Mouse (Mus musculus): ENCODE measurements at regions not wholly inside any gene's neighbourhood (a gene's known extent, or its start where the extent isn't known, plus 50 kb on each side); places are given as distances from the start of the nearest gene placed in this dataset.
A peak's percentile ranks its signal among the peaks of the same experiment; 100 is the strongest.
"Not testable (repeated sequence)": the region's sequence is repeated elsewhere in the genome, so short reads cannot be mapped to it uniquely, and the experiment has no call there.

DNA sequence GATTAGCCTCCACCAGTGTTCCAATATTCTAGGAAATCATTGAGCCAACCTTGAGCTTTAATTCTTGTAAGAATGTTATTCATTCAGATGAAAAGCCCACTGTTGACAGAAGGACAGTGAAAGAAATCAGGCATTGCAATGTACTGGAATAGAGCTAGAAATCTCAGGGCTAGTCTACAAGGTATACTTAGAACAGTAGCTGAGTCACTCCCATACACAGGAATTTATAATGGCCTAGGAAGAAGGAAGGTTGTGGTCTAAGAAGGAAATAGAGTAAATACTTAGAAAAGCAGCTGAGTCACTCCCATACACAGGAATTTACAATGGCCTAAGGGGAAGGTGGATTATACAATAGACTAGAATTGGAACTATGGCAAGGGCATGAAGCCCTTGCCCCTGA, 174.6 kb downstream of the Fam181b start:
- DNase-seq (ENCODE audit: low spot score in 2 of 2): not testable (repeated sequence)

- DNase-seq (ENCODE audit: low spot score in 2 of 2): no peak
These were observed 206.1 kb downstream of the Fam181b start for GRCm38 (mm10) chr7:93285748-93286147.

- DNase-seq (ENCODE audit: low spot score in 2 of 2): no peak
These were observed 211.8 kb downstream of the Fam181b start for GRCm38 (mm10) chr7:93291457-93291856.

- DNase-seq (ENCODE audit: low spot score in 2 of 2): no peak
These were observed 212.5 kb downstream of the Fam181b start for GRCm38 (mm10) chr7:93291945-93292696.

DNA sequence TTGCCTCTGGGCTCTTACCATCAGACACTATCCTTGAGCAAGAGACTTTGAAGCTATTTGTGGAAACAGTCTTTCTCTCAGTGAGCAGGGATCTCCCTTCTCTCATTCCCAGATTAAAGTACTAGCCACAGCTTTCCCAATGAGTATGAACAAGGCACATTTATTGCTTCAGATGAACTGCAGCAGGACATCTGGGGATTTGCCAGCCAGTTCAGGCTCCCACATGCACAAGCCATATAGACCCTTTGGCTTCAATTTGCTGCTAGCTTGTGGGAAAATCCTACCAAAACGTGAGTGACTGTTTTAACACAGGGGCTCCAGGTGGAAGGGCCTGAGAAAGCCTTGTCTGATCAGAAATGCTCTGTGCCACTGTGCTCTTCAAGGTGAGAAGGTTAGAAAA, 233.1 kb downstream of the Fam181b start:
- DNase-seq (ENCODE audit: low spot score in 2 of 2): no peak

GRCm38 (mm10) chr7:93331351-93331750, 251.7 kb downstream of the Fam181b start:
- no peak for DNase-seq (ENCODE audit: low spot score in 2 of 2)

GRCm38 (mm10) chr7:93332203-93332602, 252.5 kb downstream of the Fam181b start:
- no peak for DNase-seq (ENCODE audit: low spot score in 2 of 2)

GRCm38 (mm10) chr7:93336420-93336819, 256.8 kb downstream of the Fam181b start:
- peak; percentile 19 to 20 for DNase-seq (ENCODE audit: low spot score in 2 of 2)

Measured in right cerebral cortex, postnatal 36 days (tissue).